Mouse (Mus musculus) c-Kit-positive CD71-positive TER-119-positive erythroid progenitor cells, embryonic 14.5 days (primary cell): ENCODE measurements around the gene Pde4dip.

Experiments used
- DNase-seq: peaks from one replicate; pipeline ENCODE4 v3.0.0-alpha.2; 2013; ENCODE audit warnings: low spot score

The Pde4dip gene

DNA sequence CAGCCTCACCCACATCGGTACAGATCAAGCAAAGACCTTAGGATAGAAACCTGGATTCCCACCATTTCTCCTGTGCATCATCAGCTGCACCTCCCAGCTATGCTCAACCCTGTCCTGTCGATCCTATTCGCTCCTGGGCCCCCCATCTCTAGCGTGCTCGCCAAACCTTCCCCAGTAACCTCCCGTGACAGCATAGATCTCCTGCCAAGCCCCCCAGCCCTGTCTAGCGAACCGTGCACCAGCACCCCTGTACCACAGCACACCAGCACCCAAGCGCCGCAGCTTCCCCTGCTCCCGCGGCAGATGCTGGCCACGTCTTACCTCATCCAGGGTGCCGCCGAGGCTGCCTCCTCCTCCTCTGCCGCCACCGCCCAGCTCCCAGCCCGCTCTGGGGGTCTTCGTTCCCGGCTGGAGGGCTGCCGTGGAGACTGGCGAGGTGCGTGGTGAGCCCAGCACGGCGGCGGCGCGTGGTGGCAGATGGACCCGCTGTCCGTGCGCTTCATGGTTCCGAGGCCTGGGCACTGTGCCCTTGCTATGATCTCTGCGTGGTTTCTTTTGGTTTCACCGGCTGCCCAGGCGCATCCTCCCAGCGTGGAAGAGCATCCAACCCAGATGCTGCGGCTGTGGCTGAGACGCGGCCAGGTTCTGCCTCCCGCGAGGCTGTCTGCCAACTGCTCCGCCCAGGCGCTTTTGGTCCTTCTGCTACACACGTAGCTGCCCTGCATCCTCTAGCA lies at the start of gene Pde4dip:
Gene Pde4dip (minus strand): TSS at position 540 of the 734 bp plus-strand sequence.
- DNase-seq = no peak

DNA sequence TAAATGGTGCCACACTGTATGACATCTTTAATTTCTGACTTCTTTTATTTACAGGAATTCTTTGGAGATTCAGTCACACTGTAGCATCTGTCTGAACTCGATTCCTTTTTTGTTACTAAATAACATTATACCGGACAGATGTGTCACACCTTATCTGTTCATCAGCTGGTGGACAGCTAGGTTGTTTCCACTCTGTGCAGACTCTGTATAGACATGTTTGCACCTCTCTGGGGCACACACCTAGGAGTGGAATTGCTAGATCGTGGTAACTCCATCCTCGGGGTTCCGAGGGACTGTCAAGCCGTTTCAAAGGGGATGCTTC lies 49.4 kb upstream of the Pde4dip start:
- DNase-seq = no peak

DNA sequence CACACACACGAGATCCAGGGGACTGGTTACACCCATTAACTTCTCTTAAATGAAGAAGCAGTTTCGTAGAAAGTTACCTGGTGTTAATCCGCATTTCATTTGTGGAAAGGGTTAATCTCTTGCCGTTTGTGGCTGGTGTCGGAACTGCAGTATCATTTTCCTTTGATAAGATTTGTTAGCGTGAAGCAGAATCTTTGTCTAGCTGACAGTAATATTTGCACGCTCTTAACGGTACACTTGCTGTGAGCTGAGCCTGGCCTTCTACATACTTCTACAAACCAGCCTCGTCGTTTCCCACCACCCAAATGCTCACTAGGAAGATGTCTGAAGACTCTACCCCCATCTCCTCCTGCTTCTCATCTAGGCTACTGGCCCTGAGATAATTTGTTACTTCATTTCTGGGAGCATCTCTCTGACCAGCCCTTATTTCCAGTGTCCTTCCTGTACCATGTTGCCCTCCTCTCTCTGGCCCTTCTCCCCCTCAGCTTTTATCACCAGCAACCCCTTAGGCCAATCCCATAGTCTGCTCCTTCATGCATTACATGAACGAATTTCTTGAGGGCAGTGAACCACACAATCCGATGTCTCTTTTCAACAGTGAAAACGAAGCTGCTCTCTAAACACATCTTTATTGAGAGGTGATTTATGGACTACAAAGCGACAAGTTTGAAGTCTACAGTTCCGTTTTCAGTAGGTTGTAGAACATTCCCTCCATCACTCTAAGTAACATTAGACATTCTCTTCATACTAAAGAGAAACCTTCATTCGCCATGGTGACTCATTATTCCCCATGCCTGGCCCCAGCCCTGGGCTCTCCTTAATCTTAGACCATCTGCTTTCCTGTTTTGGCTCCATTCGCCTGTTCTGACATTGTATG lies 48.8 kb upstream of the Pde4dip start:
- DNase-seq = peak; percentile 62

DNA sequence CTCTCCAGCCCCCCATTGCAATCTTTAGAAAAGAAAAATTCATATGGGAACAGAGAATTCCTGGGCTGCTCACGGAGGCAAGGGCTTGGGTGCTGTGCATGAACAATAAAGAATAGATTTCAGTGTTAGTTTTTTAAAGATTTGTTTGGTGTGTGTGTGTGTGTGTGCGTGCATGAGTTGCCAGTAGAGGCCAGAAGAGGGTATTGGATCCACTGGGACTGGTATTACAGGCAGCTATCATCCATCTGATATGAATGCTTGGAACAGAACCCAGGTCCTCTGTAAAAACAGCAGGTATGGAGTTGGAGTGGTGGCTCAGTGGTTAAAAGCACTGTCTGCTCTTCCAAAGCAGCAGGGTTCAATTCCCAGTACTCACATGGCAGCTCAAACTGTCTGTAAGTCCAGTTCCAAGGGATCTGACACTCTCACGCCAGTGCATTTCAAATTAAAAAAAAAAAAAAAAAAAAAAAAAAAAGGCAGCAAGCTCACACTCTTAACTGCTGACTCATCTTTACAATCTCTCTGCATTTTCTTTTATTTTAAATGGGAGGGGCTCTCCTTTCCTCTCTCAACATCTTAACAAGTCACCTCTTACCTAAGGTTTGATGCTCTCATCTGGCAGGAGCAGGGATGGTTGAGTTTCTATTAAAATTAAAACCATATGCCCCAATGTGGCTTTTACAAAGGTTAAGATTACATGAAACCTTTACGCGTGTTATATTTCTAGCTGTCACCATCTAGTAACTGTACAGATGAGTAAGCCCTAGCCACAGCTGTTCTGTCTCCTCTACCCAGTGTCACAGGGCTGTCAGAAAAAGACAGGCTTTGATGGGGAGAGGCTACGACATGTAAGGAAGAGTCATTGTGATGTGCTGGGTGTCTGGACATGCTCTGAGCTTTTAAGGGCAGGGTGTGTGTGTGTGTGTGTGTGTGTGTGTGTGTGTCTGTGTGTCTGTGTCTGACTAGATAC lies 46.1 kb upstream of the Pde4dip start:
- DNase-seq = no peak

DNA sequence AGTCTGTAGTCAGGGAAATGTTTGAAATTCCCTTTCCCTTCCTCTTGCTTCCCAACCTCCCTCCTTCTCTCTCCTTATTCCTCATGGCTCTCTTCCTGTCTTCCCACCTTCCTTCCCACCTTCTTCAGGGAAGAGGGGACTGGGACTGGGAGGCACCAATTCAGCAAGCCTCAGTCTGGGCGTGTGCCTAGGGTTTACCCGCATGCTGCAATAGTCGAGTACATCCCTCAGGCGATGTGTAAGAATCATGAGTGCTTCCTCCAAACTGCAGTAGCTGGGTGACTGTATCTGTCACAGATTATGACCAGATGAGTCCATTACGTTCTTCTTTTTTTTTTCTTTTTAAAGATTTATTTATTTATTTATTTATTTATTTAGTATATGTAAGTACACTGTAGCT lies 45.3 kb upstream of the Pde4dip start:
- no peak for DNase-seq

DNA sequence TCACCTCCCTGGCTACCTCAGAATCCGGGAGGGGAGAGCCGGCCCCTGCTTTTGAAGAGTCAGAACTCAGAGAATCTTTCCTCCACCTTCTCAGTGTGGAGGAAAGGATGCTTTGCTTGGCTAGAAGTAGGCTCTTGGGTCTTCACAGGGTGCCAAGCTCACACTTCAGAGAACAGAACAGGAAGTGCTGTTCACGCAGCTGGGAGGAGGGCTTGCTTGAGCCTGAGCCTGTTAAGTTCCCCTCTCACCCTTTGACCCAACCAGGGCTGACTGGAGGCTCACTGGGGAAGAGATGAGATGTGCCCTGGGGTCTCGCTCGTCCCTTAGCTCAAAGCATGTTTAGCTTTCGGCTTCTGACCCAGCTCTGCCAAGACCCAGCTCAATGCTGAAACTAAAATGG lies 44.7 kb upstream of the Pde4dip start:
- DNase-seq = no peak

DNA sequence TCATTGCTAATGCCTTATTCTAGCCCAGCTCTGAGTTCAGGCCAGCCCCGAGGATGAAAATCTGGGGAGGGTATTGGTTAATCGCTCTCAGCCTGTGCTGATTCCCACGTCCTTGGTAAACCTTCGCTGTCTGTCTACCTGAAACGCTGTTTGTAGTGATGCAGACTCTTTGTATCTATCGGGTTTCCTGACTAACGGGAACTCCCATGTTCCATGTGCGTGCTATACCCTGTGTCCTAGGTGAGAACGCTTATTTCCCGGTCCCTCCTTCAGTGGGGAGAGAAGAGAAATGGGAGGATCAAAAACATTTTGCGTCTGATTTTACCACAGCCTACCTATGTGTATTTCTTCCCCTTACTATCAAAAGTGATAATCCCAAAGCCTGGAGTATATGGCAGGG lies 44.3 kb upstream of the Pde4dip start:
- no peak for DNase-seq

DNA sequence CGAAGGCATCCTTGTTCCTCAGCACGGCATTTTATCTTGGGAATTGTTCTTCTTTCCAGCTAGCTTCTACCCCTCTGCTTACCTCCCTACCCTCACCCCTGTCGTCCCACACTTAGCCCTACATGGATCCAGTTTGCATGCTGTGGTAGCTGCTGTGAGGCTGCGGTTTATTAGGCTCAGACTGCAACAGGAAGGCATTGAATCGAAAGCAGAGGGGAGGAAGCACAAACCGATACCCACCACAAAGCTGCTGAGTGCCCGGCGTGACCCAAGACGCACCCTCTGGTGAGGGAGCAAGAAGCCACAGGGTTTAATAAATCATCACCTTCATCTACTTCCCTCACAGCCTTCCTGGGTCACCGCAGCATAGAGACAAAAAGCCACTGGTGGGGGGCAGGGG lies 43.6 kb upstream of the Pde4dip start:
- DNase-seq = no peak

DNA sequence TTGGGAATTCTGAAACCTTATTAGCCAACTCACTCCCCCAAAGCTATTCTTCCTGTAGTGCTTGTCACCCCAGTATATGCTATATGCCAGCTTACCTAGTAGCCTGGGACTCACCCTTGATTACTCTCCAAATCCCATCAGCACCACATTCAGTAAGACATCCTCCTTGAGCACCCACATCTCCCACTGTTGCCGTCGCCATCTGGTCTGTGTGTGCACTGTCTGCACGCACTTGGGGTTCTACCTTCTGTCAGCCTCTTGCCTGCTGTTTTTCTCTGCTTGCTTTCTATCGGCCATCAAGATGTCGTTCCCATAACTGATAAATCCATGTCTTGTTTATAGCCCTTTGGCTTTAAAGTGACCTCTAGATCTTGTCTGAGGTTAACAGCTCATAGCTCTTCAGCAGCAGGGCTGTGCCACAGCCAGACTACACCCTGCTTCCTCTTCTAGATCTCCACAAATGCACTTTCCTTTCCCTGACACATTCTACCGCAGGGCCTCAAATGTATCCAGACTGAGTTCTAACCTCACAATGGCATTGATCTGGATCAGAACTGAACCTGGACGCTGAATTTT lies 42.9 kb upstream of the Pde4dip start:
- DNase-seq = no peak

DNA sequence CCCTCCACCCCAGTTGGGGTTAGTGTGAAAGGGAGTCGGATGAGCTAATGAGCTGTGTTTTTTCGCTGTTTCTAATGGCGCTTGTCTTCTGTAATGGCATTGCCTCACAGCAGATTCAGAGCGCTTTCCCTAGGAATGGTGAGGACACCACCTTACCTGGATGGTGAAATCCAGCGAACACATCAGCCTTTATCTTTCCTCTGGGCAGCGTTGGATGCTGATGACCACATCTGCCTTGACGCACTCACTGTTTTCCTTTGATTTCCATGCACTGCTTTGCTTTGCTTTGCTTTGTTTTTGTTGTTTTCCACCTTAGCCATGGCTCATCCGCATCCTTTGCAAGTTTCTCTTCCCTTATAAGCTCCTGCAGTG lies 42.3 kb upstream of the Pde4dip start:
- no peak for DNase-seq

DNA sequence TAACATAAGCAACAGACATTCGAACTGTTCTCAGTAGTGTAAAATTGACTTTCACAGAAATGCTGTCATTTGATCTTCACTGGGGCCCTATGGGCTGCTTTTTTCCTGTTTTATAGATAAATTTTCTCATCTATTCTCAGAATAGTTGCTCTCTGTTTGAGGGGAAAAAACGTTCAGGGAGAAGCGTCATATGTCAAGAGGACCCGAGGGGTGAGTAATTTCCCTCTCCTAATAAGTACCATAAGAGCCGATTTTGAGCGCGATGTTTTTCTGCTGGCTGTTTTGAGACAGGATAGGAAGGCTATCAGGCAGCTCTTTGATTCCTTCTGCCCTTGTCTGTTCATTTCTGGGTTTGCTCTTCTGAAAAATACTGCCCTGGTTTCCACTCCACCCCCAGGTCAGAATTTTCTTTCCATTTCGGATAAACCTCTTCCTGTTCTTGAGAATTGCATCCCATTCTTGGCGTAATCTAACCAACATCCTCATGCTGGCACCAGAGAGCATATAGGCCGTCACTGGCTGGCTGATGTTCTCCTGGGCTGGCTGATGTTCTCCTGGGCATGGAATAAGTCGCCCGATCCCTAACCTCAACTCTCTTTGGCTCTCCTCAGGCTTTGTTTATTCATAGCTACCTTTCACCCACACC lies 41.8 kb upstream of the Pde4dip start:
- DNase-seq = peak; percentile 38

DNA sequence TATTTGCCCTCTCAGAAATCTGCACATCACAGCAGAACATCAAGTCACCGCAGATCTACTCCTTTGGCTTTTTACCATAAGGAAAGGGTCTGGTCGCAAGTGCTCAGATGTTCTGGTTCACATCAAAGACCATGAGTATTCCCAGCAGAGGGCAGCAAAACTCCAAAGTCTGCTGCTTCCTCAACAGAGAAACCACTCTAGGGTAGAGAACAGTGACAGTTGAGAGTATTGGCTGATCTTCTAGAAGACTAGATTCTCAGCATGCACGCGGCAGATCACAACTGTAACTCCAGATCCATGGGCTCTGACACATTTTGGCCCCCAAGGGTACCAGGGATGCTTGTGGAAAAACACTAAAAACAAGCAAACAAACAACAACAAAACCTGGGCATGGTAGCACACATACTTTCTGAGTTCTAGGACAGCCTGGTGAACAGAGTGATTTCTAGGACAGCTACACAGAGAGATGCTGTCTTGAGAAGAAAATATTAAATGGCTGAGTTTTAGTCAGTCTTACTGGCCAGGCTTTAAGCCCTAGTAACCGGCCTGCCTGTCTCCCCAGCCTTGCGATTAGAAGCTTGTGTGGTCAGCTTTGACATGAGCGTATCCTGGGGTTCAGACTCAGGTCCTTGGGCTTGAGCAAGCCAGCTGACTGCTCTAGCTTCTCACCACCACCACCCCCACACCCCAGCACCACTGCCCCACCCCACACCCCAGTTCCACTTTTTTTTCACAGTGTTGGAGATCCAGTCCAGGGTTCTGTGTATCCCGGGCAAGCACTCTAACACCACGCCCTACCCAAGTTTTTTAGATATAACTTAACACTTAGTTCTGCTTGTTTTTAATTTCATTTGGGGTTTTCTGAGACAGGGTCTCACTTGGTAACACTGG lies 40.7 kb upstream of the Pde4dip start:
- DNase-seq = peak; percentile 80

DNA sequence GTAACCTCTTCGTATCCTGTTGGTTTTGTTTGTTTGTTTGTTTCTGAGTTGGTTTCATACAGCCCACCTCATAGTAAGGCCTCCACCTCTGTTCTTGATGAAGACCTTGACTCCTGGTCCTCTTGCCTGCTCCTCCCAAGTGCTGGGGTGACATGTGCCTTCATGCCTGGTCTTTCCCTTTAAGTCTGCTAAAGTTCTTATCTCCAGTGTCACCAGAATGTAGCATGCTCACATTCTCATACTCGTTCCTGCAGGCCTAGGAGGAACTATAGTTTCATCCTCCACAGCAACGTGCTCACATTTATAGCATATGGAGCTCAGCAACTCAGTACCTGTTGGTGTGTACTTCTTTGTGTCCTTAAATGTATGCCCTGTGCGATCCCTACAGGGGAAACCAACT lies 38.8 kb upstream of the Pde4dip start:
- no peak for DNase-seq

DNA sequence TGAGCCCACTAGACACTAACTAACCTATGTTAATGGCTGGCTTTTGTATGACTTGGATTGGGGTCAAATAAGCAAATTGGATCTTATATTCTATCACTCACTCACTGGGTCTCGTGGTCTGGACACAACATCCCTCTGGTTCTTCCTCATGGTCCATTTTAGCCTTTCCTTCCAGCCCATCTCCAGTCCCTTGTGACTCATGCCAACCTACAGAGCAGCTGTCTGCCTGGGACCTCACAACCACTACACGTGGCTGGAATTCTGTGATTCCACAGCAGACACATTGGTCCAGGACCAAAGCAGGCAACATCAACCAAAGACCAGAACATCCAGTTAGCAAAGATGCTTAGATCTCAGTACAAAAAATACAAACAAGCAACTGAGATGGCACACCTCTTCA lies 36.7 kb upstream of the Pde4dip start:
- no peak for DNase-seq

DNA sequence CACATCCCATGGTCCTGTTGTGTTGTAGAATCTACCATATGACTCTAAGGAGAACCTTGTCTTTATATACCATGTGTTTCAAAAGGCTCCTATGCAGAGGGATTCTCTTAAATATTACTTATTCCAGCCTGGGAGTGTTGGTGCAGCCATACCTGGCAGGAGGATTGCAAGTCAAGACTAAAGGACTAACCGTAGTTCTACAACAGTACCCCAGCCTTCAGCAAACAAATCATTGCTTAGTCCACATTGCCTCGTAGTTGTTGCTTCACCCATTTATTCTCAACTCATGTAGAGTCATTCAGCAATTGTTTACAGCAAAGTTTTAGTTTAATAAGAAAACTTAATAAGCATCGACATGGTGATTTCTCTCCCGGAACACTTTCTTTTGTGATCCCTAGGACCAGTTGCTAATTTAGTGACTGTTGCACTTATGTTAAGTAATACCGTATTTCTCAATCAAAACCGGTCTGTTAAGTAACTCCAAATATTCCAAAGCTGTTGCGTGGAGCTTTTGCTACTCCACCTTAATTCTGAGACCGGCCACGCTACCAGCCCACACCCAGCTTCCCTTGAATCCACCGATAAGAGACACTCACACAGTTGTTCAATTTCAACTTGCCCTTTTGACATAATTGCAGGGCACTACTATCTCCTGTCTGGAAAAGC lies 30.5 kb upstream of the Pde4dip start:
- no peak for DNase-seq

DNA sequence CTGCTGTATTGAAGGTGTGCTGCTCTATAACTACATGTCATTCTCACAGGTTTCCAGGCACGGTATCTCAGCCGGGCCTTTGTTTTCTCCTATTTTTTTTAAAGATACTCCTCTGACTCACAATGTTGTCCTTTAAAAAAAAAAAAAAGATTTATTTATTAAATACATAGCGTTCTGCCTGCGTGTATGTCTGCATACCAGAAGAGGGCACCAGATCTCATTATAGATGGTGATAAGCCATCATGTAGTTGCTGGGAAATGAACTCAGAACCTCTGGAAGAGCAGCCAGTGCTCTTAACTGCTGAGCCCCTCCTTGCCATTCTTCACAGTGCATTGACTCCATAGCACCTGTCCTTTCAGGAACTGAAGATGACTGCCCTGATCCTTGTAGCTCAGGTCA lies 26.6 kb upstream of the Pde4dip start:
- no peak for DNase-seq

DNA sequence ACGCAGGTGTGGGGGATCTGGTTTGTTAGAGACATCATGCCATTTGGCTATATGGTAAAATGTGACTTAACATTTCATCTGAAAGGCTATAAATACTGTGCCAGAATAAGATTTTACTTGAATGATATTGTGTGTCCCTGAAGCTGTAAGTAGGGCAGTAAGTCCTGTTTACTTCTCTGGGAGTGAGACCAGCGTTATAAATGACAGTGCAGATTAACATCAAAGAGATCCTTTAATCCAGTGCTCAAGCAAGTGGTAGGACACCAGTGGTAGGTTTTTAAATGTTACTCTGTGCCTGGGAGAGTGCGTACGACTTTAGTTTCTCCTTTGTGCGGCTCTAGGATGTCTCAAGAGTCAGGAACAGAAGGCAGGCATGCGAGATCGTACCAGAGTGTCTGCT lies 22.6 kb upstream of the Pde4dip start:
- no peak for DNase-seq

DNA sequence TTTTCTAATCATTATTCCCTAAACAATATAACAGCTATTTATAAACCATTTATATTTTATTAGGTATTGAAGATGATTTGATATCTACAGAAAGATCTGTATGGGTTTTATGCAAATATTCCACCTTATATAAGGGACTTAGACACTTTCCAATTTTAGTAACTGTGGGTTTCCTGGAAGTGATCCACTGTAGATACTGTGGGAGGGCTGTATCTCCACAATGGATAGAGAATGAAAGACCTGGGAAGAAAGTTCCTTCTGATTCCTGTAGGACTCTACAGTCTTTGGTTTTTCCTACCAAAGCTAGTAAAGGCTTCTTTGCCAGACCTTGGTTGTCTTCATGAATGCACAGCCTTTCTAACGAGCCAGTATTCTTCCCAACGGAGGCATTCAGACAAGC lies 21.2 kb upstream of the Pde4dip start:
- no peak for DNase-seq

DNA sequence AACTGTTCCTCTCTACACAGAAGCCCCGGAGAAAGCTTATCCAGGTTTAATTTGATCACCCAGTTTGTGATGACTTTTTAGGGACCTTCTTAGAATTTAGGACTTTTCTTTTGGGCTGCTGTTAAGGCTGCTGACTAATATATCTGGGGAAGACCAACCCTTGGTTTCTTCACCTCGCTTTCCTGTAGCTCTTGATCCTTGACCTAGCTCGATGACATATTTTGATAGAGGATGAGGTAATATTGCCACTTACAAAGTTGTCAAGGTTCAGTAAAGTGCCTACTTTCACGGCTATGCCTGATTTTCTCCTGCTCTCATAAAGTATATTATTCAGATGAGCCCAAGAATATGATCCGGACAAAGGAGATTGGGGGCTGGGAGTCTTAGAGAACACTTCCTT lies 13.1 kb upstream of the Pde4dip start:
- DNase-seq = peak; percentile 28
